Mouse (Mus musculus): ENCODE data around the gene Ptprc.

DNA sequence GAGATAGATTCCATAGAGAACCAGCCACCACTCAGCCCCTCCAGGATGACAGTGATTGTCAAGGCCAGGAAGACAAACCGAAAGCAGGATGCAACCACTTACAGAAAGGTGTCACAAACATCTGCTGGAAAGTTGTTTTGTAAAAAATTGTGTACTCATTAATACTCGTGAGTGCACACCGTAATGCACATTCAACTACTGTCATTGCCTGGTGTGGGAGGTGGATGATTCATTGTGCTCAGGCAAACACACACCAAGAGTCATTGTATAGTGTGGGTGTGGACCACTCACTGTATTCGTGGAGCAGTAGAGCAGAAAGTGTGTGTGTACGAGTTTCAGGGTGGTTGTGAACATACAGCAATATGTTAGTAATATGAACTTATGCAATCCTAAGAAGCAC, 31.1 kb downstream of the Ptprc start:
- TF ChIP-seq CTCF (IDR thresholded peaks at IDR 0.05; ENCODE audit: low read depth, low read length) = no peak
- no peak for TF ChIP-seq POLR2A (IDR thresholded peaks at IDR 0.05; ENCODE audit: borderline replicate concordance, low read depth, low read length)

Measured in bone marrow macrophage, adult 2 months (primary cell).